Mouse (Mus musculus) midbrain, embryonic 14.5 days (tissue): Measurements from ENCODE around the gene Olfr1499. TPM values are rescaled to one million over a fixed set of nuclear protein-coding genes. Genes with fewer than 3 reads are reported as not detected.
A peak's percentile ranks its signal among the peaks of the same experiment; 100 is the strongest.
"Not testable (repeated sequence)": the region's sequence is repeated elsewhere in the genome, so short reads cannot be mapped to it uniquely, and the experiment has no call there.

Experiments
- ATAC-seq: fragments of 200-750 bp; cut with Nextera tagmentation; 2 replicates; pipeline ENCODE4 v1.8.0; 2017; ENCODE audit warnings: moderate number of reproducible peaks, moderate library complexity; ENCODE audit not compliant: low FRiP score, low TSS enrichment
- DNase-seq: peaks from one replicate; pipeline ENCODE4 v3.0.0-alpha.2; 2015
- H3K27ac ChIP-seq: fragments of 300-500 bp; sonication (generic); replicated peaks from 2 replicates; pipeline ENCODE4 v1.5.1; 2014; ENCODE audit warnings: mild to moderate bottlenecking, low read depth, low read length, moderate library complexity
- H3K27me3 ChIP-seq: fragments of 300-500 bp; sonication (generic); 2 replicates; pipeline ENCODE4 v1.6.1; 2014; ENCODE audit warnings: low read length, control low read depth, mixed read lengths; ENCODE audit not compliant: control insufficient read depth, insufficient read depth
- H3K36me3 ChIP-seq: fragments of 300-500 bp; sonication (generic); 2 replicates; pipeline ENCODE4 v1.6.1; 2014; ENCODE audit warnings: low read length, control low read depth; ENCODE audit not compliant: control insufficient read depth, insufficient read depth
- H3K4me1 ChIP-seq: fragments of 300-500 bp; sonication (generic); 2 replicates; pipeline ENCODE4 v1.6.1; 2014; ENCODE audit warnings: mild to moderate bottlenecking, antibody characterized with exemption, low read length, control low read depth; ENCODE audit not compliant: control insufficient read depth, insufficient read depth
- H3K4me2 ChIP-seq: fragments of 300-500 bp; sonication (generic); 2 replicates; pipeline ENCODE4 v1.6.1; 2014; ENCODE audit warnings: mild to moderate bottlenecking, low read length, moderate library complexity
- H3K4me3 ChIP-seq: fragments of 300-500 bp; sonication (generic); replicated peaks from 2 replicates; pipeline ENCODE4 v1.5.1; 2014; ENCODE audit warnings: low read depth, low read length
- H3K9ac ChIP-seq: fragments of 300-500 bp; sonication (generic); replicated peaks from 2 replicates; pipeline ENCODE4 v1.6.1; 2014; ENCODE audit warnings: mild to moderate bottlenecking, low read length, moderate library complexity
- H3K9me3 ChIP-seq: fragments of 300-500 bp; sonication (generic); 2 replicates; pipeline ENCODE4 v1.6.1; 2016; ENCODE audit warnings: low read length, control low read depth, mixed read lengths; ENCODE audit not compliant: control insufficient read depth
- WGBS: fragments of 180-500 bp; shearing (Covaris S2); extraction: QIAGEN DNeasy Blood & Tissue Kit; methylation state at CpG from one replicate; pipeline ENCODE4 v1.1.7; 2014; 5-methylcytosine and 5-hydroxymethylcytosine counted together
- polyA plus RNA-seq: library from polyadenylated mRNA; unstranded; fragments of >200 nt; fragmentation: Nextera tagmentation; extraction: Ambion mirVana; gene quantifications from 2 replicates; pipeline ENCODE4 v1.2.1, GENCODE M21; 2014

Olfr1499 gene
- polyA plus RNA-seq: not detected in 2 replicates

DNA sequence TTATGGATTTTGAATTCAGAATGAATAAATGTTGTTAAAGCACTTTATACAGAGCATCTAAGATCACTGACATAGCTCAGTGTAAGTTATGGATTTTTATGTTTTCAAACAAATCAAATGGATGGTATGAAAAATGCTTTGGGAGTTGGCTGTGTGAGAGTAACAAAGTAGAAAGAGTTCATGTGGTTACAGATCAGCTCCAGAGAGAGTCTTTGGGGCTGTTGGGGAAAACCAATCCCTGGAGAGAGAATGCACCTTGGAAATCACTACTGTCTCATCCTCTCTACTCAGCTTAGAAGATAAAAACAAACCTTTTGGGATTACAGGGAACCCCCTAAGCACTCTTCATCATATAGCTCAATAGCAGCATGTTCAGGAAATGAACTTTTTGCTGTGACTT lies at the start of gene Olfr1499:
Gene Olfr1499, minus strand, starts transcription at position 101 of the 400 bp plus-strand sequence.
- ATAC-seq: no peak
- H3K9me3 ChIP-seq: no peaks in the 10 kb centered on the region
- H3K9ac ChIP-seq: no peak within 1 kb of the TSS
- H3K27me3 ChIP-seq: no peaks in the 10 kb centered on the region
- no peaks in the 10 kb centered on the region for H3K4me1 ChIP-seq
- no peak within 1 kb of the TSS for H3K4me2 ChIP-seq
- no peak within 1 kb of the TSS for H3K27ac ChIP-seq
- no peak for DNase-seq
- no peak within 1 kb of the TSS for H3K4me3 ChIP-seq
- no peaks in the 10 kb centered on the region for H3K36me3 ChIP-seq

DNA sequence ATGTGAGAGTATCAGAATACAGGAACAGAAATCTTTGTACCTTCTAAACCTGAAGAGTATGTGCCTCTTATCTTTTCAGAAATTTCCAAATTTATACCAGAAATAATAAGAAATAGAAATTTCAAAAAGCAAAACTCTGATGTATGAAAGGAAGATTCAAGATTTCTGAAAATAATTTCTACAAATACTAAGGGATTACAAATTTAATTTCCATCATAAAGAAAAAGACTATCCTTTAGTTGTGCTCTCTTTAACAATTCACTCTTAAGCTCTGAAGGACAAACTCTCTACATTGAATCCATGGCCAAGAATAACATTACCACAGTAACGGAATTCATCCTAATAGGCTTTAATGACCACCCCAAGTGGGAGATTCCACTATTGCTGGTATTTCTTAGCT lies 42.2 kb upstream of the Olfr1499 start, which contains the start of gene Olfr1502:
Gene Olfr1502, plus strand, starts transcription at position 301 of the 400 bp plus-strand sequence.
- Histone ChIP-seq H3K9me3 (no peaks in the 10 kb centered on the region), H3K9ac (no peak within 1 kb of the TSS), H3K27ac (no peak within 1 kb of the TSS), H3K4me1 (no peaks in the 10 kb centered on the region), H3K4me2 (no peak within 1 kb of the TSS), H3K4me3 (no peak within 1 kb of the TSS), H3K27me3 (no peaks in the 10 kb centered on the region), H3K36me3 (no peaks in the 10 kb centered on the region)
- ATAC-seq (no peak), DNase-seq (no peak)
- 93% methylated on average over 1 of the region's 1 CpGs for WGBS

DNA sequence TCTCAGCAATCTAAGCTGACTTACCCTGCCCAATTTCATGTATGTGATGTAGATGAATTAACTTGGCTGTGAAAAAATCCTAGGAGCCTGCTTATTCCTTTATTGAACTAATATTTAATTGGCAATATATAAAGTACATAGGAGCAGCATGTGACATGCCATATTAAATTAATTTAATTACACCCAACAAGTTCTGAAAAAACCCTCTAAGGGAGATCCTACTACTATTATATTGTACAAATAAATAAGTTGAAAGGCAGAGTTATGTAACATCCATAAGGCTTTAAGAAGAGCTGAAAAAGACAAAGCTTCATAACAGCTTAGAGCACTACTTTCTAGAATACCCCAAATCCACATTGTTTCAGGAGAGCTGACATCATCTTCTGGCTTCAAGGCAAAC lies 31.3 kb upstream of the Olfr1499 start, which contains the start of gene Olfr1501:
Gene Olfr1501, minus strand, starts transcription at position 101 of the 400 bp plus-strand sequence.
- H3K9ac ChIP-seq, H3K36me3 ChIP-seq, H3K27ac ChIP-seq, H3K4me3 ChIP-seq, H3K4me2 ChIP-seq, H3K4me1 ChIP-seq, ATAC-seq, H3K27me3 ChIP-seq, DNase-seq, H3K9me3 ChIP-seq: not testable (repeated sequence)

DNA sequence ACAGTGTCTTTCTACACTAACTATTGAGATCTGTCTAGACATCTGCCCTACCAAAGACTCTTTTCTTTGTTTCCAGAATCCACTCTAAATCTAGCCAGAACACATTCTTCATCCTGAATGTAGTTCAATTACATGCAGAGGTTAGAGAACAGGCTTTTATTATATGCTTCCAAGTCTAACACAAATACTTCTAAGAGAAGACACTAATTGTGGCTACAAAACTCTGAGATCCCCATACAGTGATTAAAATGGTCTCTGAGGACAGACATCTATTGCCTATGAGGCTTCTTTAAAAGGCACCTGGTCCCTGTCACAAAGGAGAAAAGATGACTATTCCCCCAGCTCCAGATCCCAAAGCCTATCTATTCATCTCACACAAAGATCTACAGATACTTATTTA lies 11.1 kb upstream of the Olfr1499 start, which contains the start of gene Olfr1500:
Gene Olfr1500, minus strand, starts transcription at position 101 of the 400 bp plus-strand sequence.
- H3K4me2 ChIP-seq: no peak within 1 kb of the TSS
- no peak within 1 kb of the TSS for H3K9ac ChIP-seq
- no peaks in the 10 kb centered on the region for H3K9me3 ChIP-seq
- no peak for ATAC-seq
- DNase-seq: no peak
- no peaks in the 10 kb centered on the region for H3K36me3 ChIP-seq
- no peaks in the 10 kb centered on the region for H3K4me1 ChIP-seq
- H3K27ac ChIP-seq: no peak within 1 kb of the TSS
- H3K27me3 ChIP-seq: no peaks in the 10 kb centered on the region
- H3K4me3 ChIP-seq: no peak within 1 kb of the TSS

DNA sequence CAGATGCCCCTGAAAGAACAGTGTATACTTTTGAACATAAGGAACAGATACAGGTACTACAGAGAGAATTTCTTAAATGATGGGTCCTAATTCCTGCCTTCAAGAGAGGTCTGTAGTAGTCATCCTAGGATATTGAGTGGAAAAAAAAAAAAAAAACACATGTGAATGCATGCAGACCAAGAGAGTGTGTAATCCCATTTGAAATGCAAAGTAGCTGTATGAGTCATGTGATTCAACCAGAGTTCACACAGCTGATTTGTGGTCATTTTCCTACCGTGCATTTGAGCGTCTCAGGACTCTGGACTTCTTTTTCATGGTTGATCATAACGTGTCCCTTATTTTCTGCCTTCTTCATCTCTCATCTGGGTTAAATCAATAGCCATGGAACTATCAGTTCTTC lies 9.2 kb upstream of the Olfr1499 start:
- ATAC-seq (no peak), DNase-seq (no peak)
- no peaks in the 10 kb centered on the region for H3K4me1 ChIP-seq
- no peak overlapping the region for H3K4me3 ChIP-seq
- no peaks in the 10 kb centered on the region for H3K9me3 ChIP-seq
- no peaks in the 10 kb centered on the region for H3K27me3 ChIP-seq
- H3K36me3 ChIP-seq: no peaks in the 10 kb centered on the region
- H3K9ac ChIP-seq: no peak overlapping the region
- no peak overlapping the region for H3K4me2 ChIP-seq
- H3K27ac ChIP-seq: no peak overlapping the region
- 51% methylated on average over 3 of the region's 3 CpGs for WGBS

DNA sequence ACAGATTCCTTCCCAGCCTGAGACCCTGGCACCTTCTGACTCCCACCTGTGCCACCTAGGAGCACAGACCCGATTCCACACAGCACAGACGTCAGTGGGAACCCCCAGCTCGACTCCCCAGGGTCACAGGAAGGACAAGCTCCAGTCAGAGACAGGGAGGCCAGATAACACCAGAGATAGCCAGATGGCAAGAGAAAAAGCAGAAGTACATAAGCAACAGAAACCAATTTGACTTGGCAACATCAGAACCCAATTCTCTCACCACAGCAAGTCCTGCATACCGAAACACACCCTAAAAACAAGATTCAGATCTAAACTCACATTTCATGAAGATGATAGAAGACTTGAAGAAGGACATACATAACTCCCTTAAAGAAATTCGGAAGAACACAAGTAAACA lies 1.6 kb upstream of the Olfr1499 start:
- DNase-seq (no peak), ATAC-seq (no peak)
- Histone ChIP-seq H3K27ac (no peak overlapping the region), H3K9ac (no peak overlapping the region), H3K9me3 (no peaks in the 10 kb centered on the region), H3K4me3 (no peak overlapping the region), H3K27me3 (no peaks in the 10 kb centered on the region), H3K36me3 (no peaks in the 10 kb centered on the region), H3K4me2 (no peak overlapping the region), H3K4me1 (no peaks in the 10 kb centered on the region)
- WGBS: 78% methylated on average over 5 of the region's 5 CpGs

DNA sequence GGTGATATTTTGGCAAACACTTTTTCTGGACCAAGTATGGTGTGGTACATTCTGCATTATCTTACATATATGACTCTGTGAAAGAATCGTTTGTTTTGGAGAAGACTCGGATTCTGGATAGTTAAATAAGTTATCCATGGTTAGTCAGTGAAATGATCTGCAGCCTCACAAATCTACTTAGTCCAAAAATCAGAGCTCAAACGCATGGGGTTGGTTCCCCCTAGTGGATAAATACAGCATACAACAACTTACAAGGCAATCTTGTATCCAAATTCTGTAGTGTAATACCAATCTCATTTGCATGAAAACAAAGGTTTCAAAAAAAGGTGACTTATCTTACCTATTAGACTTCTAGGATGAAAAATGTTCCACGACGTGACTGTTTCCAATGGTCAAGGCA lies 420 bp downstream of the Olfr1499 start:
- H3K4me1 ChIP-seq: no peaks in the 10 kb centered on the region
- no peak overlapping the region for H3K4me3 ChIP-seq
- ATAC-seq (no peak), DNase-seq (peak; percentile 62)
- H3K36me3 ChIP-seq: no peaks in the 10 kb centered on the region
- H3K27ac ChIP-seq: no peak overlapping the region
- H3K9ac ChIP-seq: no peak overlapping the region
- H3K27me3 ChIP-seq: no peaks in the 10 kb centered on the region
- WGBS: 40% methylated on average over 5 of the region's 5 CpGs
- H3K9me3 ChIP-seq: no peaks in the 10 kb centered on the region
- H3K4me2 ChIP-seq: no peak overlapping the region

DNA sequence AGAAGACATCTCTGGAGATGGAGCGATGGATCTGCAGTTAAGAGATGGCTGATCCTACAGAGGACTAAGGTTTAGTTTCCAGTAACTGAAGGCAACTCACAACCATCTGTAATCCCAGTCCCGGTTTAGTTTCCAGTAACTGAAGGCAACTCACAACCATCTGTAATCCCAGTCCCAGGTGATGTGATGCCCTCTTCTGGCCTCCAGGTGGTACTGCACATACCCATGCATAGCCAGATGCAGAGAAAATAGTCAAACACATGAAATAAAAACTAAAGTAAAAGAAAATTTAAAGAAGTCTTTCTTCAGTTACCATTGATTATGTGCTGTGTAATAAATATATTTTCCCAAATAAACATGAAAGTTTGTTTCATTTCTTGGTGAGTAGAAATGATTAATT lies 6.4 kb downstream of the Olfr1499 start:
- DNase-seq (no peak), ATAC-seq (no peak)
- Histone ChIP-seq H3K4me1 (no peaks in the 10 kb centered on the region), H3K9ac (no peak overlapping the region), H3K9me3 (no peaks in the 10 kb centered on the region), H3K36me3 (no peaks in the 10 kb centered on the region), H3K4me2 (no peak overlapping the region), H3K27me3 (no peaks in the 10 kb centered on the region), H3K4me3 (no peak overlapping the region), H3K27ac (no peak overlapping the region)
- 66% methylated on average over 2 of the region's 2 CpGs for WGBS

DNA sequence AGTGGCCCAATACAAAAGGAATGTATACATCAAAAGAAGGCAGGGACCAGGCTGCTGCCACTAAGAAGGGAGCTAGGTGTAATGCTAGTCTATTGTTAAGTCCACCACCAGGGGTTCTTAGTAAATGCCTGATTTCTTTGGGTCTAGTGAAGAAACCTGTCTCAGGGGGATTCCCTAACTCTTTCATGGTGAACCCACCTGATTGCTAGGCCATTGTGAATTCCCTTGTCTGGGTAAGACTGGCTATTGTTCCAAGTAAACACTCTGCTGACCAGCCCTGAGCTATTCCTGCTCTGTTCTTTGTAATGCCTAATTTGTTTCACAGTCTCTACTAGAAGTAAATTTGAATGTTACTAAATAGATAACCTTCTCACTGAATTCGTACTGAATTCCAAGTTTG lies 13.8 kb downstream of the Olfr1499 start:
- not testable (repeated sequence) for H3K36me3 ChIP-seq, H3K4me3 ChIP-seq, DNase-seq, H3K9me3 ChIP-seq, H3K27me3 ChIP-seq, H3K4me1 ChIP-seq, H3K9ac ChIP-seq, H3K4me2 ChIP-seq, ATAC-seq, H3K27ac ChIP-seq
- WGBS: 61% methylated on average over 1 of the region's 1 CpGs
